Mouse (Mus musculus): ENCODE data around the gene Hspa8.

GRCm38 (mm10) chr9:40811860-40812259, 11.1 kb downstream of the Hspa8 start:
- TF ChIP-seq MAFK (IDR thresholded peaks at IDR 0.05; ENCODE audit: insufficient read depth, low read depth, low read length) (no peak), ZC3H11A (IDR thresholded peaks at IDR 0.05; ENCODE audit: borderline replicate concordance, low read depth, low read length) (no peak)
